Mouse (Mus musculus): Measurements from ENCODE around the gene Prkce. TPM values are rescaled to one million over a fixed set of nuclear protein-coding genes. Genes with fewer than 3 reads are reported as not detected.
A peak's percentile ranks its signal among the peaks of the same experiment; 100 is the strongest.

Prkce gene
- polyA plus RNA-seq, 1 experiment from 2014 or later, result 6.6 TPM

GRCm38 (mm10) chr17:86300774-86301595, 133.4 kb downstream of the Prkce start:
- in situ Hi-C loops (cut with MboI; ENCODE audit: low pct_unique_long_range_greater_than_20kb), result no loop called here
- ChIA-PET CTCF (no interaction called here), POLR2A (no interaction called here)
- no peak for TF ChIP-seq CTCF (IDR thresholded peaks at IDR 0.05)
- DNase-seq (ENCODE audit: low read depth, low spot score) (no peak), ATAC-seq (no peak)
- no peaks in the 10 kb centered on the region for H3K27me3 ChIP-seq

GRCm38 (mm10) chr17:86302266-86302665, 134.7 kb downstream of the Prkce start:
- ChIA-PET POLR2A (no interaction called here), CTCF (interaction anchor here (0.7 to 1.5 kb wide), 2 partner anchors 9 to 12 kb away, joined by 3 to 5 read pairs; no protein-coding TSS in a partner anchor)
- no peaks in the 10 kb centered on the region for H3K27me3 ChIP-seq
- in situ Hi-C loops (cut with MboI; ENCODE audit: low pct_unique_long_range_greater_than_20kb), result no loop called here
- no peak for TF ChIP-seq CTCF (IDR thresholded peaks at IDR 0.05)
- DNase-seq (ENCODE audit: low read depth, low spot score) (no peak), ATAC-seq (no peak)

GRCm38 (mm10) chr17:86302861-86303331, 135.3 kb downstream of the Prkce start:
- DNase-seq (ENCODE audit: low read depth, low spot score) (no peak), ATAC-seq (no peak)
- in situ Hi-C loops (cut with MboI; ENCODE audit: low pct_unique_long_range_greater_than_20kb), result no loop called here
- H3K27me3 ChIP-seq, result no peaks in the 10 kb centered on the region
- ChIA-PET POLR2A (no interaction called here), CTCF (interaction anchor here (1.5 kb wide), 1 partner anchor 13 kb away, joined by 5 read pairs; no protein-coding TSS in a partner anchor)
- TF ChIP-seq CTCF (IDR thresholded peaks at IDR 0.05), result no peak

GRCm38 (mm10) chr17:86303401-86304243, 136.0 kb downstream of the Prkce start:
- CTCF ChIA-PET, result no interaction called here
- ATAC-seq (no peak), DNase-seq (ENCODE audit: low read depth, low spot score) (no peak)
- TF ChIP-seq CTCF (IDR thresholded peaks at IDR 0.05), result no peak
- in situ Hi-C loops (cut with MboI; ENCODE audit: low pct_unique_long_range_greater_than_20kb), result no loop called here
- no peaks in the 10 kb centered on the region for H3K27me3 ChIP-seq
- POLR2A ChIA-PET, result no interaction called here

GRCm38 (mm10) chr17:86304923-86305630, 137.5 kb downstream of the Prkce start:
- ATAC-seq (no peak), DNase-seq (ENCODE audit: low read depth, low spot score) (no peak)
- in situ Hi-C loops (cut with MboI; ENCODE audit: low pct_unique_long_range_greater_than_20kb), result no loop called here
- CTCF ChIA-PET, result no interaction called here
- POLR2A ChIA-PET, result no interaction called here
- no peak for TF ChIP-seq CTCF (IDR thresholded peaks at IDR 0.05)
- H3K27me3 ChIP-seq, result no peaks in the 10 kb centered on the region

- ChIA-PET CTCF (no interaction called here), POLR2A (no interaction called here)
- DNase-seq (ENCODE audit: low read depth, low spot score), result no peak
- H3K27me3 ChIP-seq, result no peaks in the 10 kb centered on the region
- TF ChIP-seq CTCF (IDR thresholded peaks at IDR 0.05), result no peak
- ATAC-seq, result no peak
- in situ Hi-C loops (cut with MboI; ENCODE audit: low pct_unique_long_range_greater_than_20kb), result no loop called here
Measured at GRCm38 (mm10) chr17:86306161-86306560, 138.6 kb downstream of the Prkce start.

- in situ Hi-C loops (cut with MboI; ENCODE audit: low pct_unique_long_range_greater_than_20kb), result no loop called here
- ChIA-PET CTCF (no interaction called here), POLR2A (interaction anchor here (0.5 kb wide), 1 partner anchor 137 kb away, joined by 3 read pairs; no protein-coding TSS in a partner anchor)
- no peak for ATAC-seq
- H3K27me3 ChIP-seq, result no peaks in the 10 kb centered on the region
- TF ChIP-seq CTCF (IDR thresholded peaks at IDR 0.05), result no peak
- DNase-seq (ENCODE audit: low read depth, low spot score), result no peak
Measured at GRCm38 (mm10) chr17:86313413-86314139, 146.0 kb downstream of the Prkce start.

GRCm38 (mm10) chr17:86315874-86316273, 148.3 kb downstream of the Prkce start:
- TF ChIP-seq CTCF (IDR thresholded peaks at IDR 0.05), result no peak
- DNase-seq (ENCODE audit: low read depth, low spot score), result no peak
- in situ Hi-C loops (cut with MboI; ENCODE audit: low pct_unique_long_range_greater_than_20kb), result no loop called here
- ChIA-PET POLR2A (interaction anchor here (1.1 to 1.2 kb wide), 2 partner anchors 17 to 25 kb away, joined by 3 read pairs; no protein-coding TSS in a partner anchor), CTCF (no interaction called here)
- no peaks in the 10 kb centered on the region for H3K27me3 ChIP-seq
- no peak for ATAC-seq

GRCm38 (mm10) chr17:86316771-86317170, 149.2 kb downstream of the Prkce start:
- POLR2A ChIA-PET, result interaction anchor here (0.5 to 1.2 kb wide), 3 partner anchors 12 to 26 kb away, joined by 3 read pairs; no protein-coding TSS in a partner anchor
- ATAC-seq (peak; percentile 68), DNase-seq (ENCODE audit: low read depth, low spot score) (no peak)
- CTCF ChIA-PET, result no interaction called here
- no peaks in the 10 kb centered on the region for H3K27me3 ChIP-seq
- in situ Hi-C loops (cut with MboI; ENCODE audit: low pct_unique_long_range_greater_than_20kb), result no loop called here
- TF ChIP-seq CTCF (IDR thresholded peaks at IDR 0.05), result no peak

GRCm38 (mm10) chr17:86317197-86317596, 149.6 kb downstream of the Prkce start:
- ChIA-PET CTCF (no interaction called here), POLR2A (no interaction called here)
- ATAC-seq (no peak), DNase-seq (ENCODE audit: low read depth, low spot score) (no peak)
- no peak for TF ChIP-seq CTCF (IDR thresholded peaks at IDR 0.05)
- in situ Hi-C loops (cut with MboI; ENCODE audit: low pct_unique_long_range_greater_than_20kb), result no loop called here
- H3K27me3 ChIP-seq, result no peaks in the 10 kb centered on the region
